Mouse (Mus musculus) midbrain, embryonic 11.5 days (tissue): ENCODE data around the gene Rmdn2. TPM values are rescaled to one million over a fixed set of nuclear protein-coding genes. Genes with fewer than 3 reads are reported as not detected.
A peak's percentile ranks its signal among the peaks of the same experiment; 100 is the strongest.

Source experiments
- ATAC-seq: fragments of 200-750 bp; cut with Nextera tagmentation; 2 replicates; pipeline ENCODE4 v1.8.0; 2017; ENCODE audit warnings: moderate TSS enrichment, moderate library complexity; ENCODE audit not compliant: low FRiP score
- DNase-seq: peaks from one replicate; pipeline ENCODE4 v3.0.0; 2015; ENCODE audit warnings: low spot score; ENCODE audit errors: missing footprints
- H3K27ac ChIP-seq: fragments of 300-500 bp; sonication (generic); 2 replicates; pipeline ENCODE4 v1.5.1; 2014; ENCODE audit warnings: low read depth, low read length
- H3K27me3 ChIP-seq: fragments of 300-500 bp; sonication (generic); 2 replicates; pipeline ENCODE4 v1.6.1; 2014; ENCODE audit warnings: mild to moderate bottlenecking, low read length, moderate library complexity, mixed read lengths; ENCODE audit not compliant: control insufficient read depth, insufficient read depth
- H3K36me3 ChIP-seq: fragments of 300-500 bp; sonication (generic); 2 replicates; pipeline ENCODE4 v1.6.1; 2014; ENCODE audit warnings: mild to moderate bottlenecking, low read length, moderate library complexity, mixed read lengths; ENCODE audit not compliant: control insufficient read depth, insufficient read depth
- H3K4me1 ChIP-seq: fragments of 300-500 bp; sonication (generic); 2 replicates; pipeline ENCODE4 v1.6.1; 2014; ENCODE audit warnings: low read length; ENCODE audit not compliant: control insufficient read depth, insufficient read depth
- H3K4me2 ChIP-seq: fragments of 300-500 bp; sonication (generic); 2 replicates; pipeline ENCODE4 v1.6.1; 2014; ENCODE audit warnings: mild to moderate bottlenecking, moderate library complexity
- H3K4me3 ChIP-seq: fragments of 300-500 bp; sonication (generic); 2 replicates; pipeline ENCODE4 v1.5.1; 2014; ENCODE audit warnings: low read depth, low read length
- H3K9ac ChIP-seq: fragments of 300-500 bp; sonication (generic); 2 replicates; pipeline ENCODE4 v1.6.1; 2014; ENCODE audit warnings: low read length
- H3K9me3 ChIP-seq: fragments of 300-500 bp; sonication (generic); 2 replicates; pipeline ENCODE4 v1.6.1; 2016; ENCODE audit warnings: low read length; ENCODE audit not compliant: control insufficient read depth
- WGBS: fragments of 180-500 bp; shearing (Covaris S2); extraction: QIAGEN DNeasy Blood & Tissue Kit; methylation state at CpG from one replicate; pipeline ENCODE4 v1.1.7; 2014; 5-methylcytosine and 5-hydroxymethylcytosine counted together
- polyA plus RNA-seq: library from polyadenylated mRNA; unstranded; fragments of >200 nt; fragmentation: Nextera tagmentation; extraction: Ambion mirVana; gene quantifications from 2 replicates; pipeline ENCODE4 v1.2.1, GENCODE M21; 2014

Gene Rmdn2
- polyA plus RNA-seq, 1 experiment from 2014 or later, result 5.7 TPM

GRCm38 (mm10) chr17:79626241-79626816, 14.7 kb downstream of the Rmdn2 start:
- no peak overlapping the region for H3K9ac ChIP-seq
- 84% methylated on average over 12 of the region's 12 CpGs for WGBS
- no peak for DNase-seq

DNA sequence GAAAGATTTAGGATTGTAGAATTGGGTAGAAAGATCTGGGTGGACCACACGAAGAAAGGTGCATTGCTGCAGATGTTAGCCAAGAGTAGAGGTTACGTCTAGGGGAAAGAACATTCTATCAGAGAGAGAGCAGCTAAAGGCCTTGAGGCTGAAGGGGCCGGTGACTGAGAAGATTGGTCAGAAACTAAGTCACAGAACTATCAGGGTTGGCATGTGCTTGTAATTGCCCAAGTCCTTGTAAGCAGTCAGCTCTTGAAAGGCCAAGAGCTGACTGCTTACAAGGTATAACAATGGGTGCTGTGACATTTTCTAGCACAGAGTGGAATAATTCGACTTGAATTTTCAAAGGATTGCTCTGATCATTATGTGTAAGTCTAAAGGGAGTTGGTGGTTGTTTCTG, 38.2 kb downstream of the Rmdn2 start:
- H3K9me3 ChIP-seq, result no peaks in the 10 kb centered on the region
- H3K4me1 ChIP-seq, result no peaks in the 10 kb centered on the region
- H3K9ac ChIP-seq, result no peak overlapping the region
- no peak overlapping the region for H3K27ac ChIP-seq
- H3K27me3 ChIP-seq, result no peaks in the 10 kb centered on the region
- no peak overlapping the region for H3K4me2 ChIP-seq
- DNase-seq, result no peak
- ATAC-seq, result no peak
- WGBS, result 88% methylated on average over 4 of the region's 4 CpGs
- no peak overlapping the region for H3K4me3 ChIP-seq
- no peaks in the 10 kb centered on the region for H3K36me3 ChIP-seq

More at GRCm38 (mm10) chr17:79626241-79626816, 14.7 kb downstream of the Rmdn2 start:
- Histone ChIP-seq H3K4me2 (no peak overlapping the region), H3K36me3 (no peaks in the 10 kb centered on the region), H3K9me3 (no peaks in the 10 kb centered on the region), H3K27ac (no peak overlapping the region), H3K4me1 (no peaks in the 10 kb centered on the region), H3K27me3 (no peaks in the 10 kb centered on the region), H3K4me3 (no peak overlapping the region)
- no peak for ATAC-seq

GRCm38 (mm10) chr17:79650297-79650696, 38.6 kb downstream of the Rmdn2 start:
- WGBS, result 93% methylated on average over 5 of the region's 5 CpGs
- Histone ChIP-seq H3K4me3 (no peak overlapping the region), H3K27me3 (no peaks in the 10 kb centered on the region), H3K9me3 (no peaks in the 10 kb centered on the region), H3K27ac (no peak overlapping the region), H3K9ac (no peak overlapping the region), H3K36me3 (no peaks in the 10 kb centered on the region), H3K4me1 (no peaks in the 10 kb centered on the region), H3K4me2 (no peak overlapping the region)
- DNase-seq (peak; percentile 57), ATAC-seq (no peak)

DNA sequence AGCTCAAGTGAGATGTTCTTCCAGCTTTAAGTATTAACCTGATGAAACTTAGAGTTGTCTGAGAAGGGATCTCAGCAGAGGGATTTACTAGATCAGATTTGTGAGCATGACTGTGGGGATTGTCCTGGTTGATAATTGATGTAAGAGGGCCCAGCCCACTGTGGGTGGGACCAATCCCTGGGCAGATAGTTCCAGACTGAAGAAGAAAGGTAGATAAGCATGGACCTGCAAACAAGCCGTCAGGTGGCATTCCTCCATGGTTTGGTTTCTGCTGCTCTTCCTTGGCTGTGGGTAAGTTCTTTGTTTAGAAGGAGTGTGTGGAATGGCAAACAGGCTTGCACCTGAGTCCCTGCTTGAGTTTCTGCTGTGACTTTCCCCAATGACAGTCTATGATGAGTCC, 41.5 kb downstream of the Rmdn2 start:
- WGBS, result 92% methylated on average over 1 of the region's 1 CpGs

GRCm38 (mm10) chr17:79654187-79654586, 42.5 kb downstream of the Rmdn2 start:
- Histone ChIP-seq H3K9me3 (no peaks in the 10 kb centered on the region), H3K4me3 (no peak overlapping the region), H3K36me3 (no peaks in the 10 kb centered on the region), H3K27me3 (no peaks in the 10 kb centered on the region), H3K27ac (no peak overlapping the region), H3K4me2 (no peak overlapping the region), H3K4me1 (no peaks in the 10 kb centered on the region), H3K9ac (no peak overlapping the region)
- 55% methylated on average over 3 of the region's 3 CpGs for WGBS
- DNase-seq (no peak), ATAC-seq (no peak)

More for the DNA sequence above, 41.5 kb downstream of the Rmdn2 start:
- Histone ChIP-seq H3K4me3 (no peak overlapping the region), H3K9ac (no peak overlapping the region), H3K27ac (no peak overlapping the region), H3K9me3 (no peaks in the 10 kb centered on the region), H3K4me1 (no peaks in the 10 kb centered on the region), H3K27me3 (no peaks in the 10 kb centered on the region), H3K4me2 (no peak overlapping the region), H3K36me3 (no peaks in the 10 kb centered on the region)
- ATAC-seq (no peak), DNase-seq (peak; percentile 65)

- Histone ChIP-seq H3K27me3 (no peaks in the 10 kb centered on the region), H3K9me3 (no peaks in the 10 kb centered on the region), H3K4me1 (no peaks in the 10 kb centered on the region), H3K9ac (no peak overlapping the region), H3K4me2 (no peak overlapping the region), H3K4me3 (no peak overlapping the region), H3K36me3 (no peaks in the 10 kb centered on the region), H3K27ac (no peak overlapping the region)
- 76% methylated on average over 9 of the region's 9 CpGs for WGBS
- no peak for ATAC-seq
- no peak for DNase-seq
These were observed 46.1 kb downstream of the Rmdn2 start for GRCm38 (mm10) chr17:79657785-79658184.

DNA sequence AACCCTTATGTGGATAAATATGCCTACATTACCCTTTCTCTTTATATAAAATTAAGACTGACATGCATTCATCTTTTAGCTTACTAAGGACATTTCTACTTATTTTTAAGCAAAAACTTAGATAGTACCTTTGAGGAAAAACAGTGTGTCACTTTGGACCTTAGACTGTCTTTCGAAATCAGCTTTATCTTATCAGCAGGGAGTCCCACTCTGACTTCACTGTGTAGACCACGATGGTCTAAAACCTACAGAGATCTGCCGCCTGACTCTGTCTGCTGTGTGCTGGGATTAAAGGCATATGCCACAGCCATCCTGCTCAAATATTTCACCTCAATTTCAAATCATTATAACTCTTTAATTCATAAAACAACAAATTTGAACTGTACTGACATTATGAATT, 46.8 kb downstream of the Rmdn2 start:
- DNase-seq, result no peak
- H3K4me2 ChIP-seq, result no peak overlapping the region
- 58% methylated on average over 3 of the region's 3 CpGs for WGBS
- no peaks in the 10 kb centered on the region for H3K27me3 ChIP-seq
- H3K27ac ChIP-seq, result no peak overlapping the region
- no peaks in the 10 kb centered on the region for H3K9me3 ChIP-seq
- H3K4me3 ChIP-seq, result no peak overlapping the region
- H3K36me3 ChIP-seq, result no peaks in the 10 kb centered on the region
- no peak overlapping the region for H3K9ac ChIP-seq
- no peak for ATAC-seq
- no peaks in the 10 kb centered on the region for H3K4me1 ChIP-seq

DNA sequence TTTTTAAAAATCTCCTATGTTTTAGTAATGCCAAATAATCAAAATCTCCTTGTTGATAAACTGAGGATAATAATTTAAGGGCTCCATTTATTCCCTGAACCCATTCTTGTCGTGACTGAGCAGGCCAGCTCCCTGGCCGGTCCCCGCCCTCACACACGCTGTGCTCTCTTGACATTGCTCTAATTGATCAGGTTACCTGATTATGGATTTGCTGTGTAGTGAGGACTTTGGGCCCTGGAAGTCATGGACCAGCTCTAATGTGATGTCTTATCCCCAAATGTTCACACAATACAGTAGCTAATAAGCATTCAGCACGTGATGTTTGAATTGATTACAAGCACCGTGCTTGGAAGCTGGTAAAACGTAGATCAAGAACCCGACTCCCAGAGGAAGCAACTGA, 47.2 kb downstream of the Rmdn2 start:
- ATAC-seq (peak; percentile 62; the same call in 1 of the 2 replicates), DNase-seq (no peak)
- H3K36me3 ChIP-seq, result no peaks in the 10 kb centered on the region
- H3K4me2 ChIP-seq, result no peak overlapping the region
- H3K27ac ChIP-seq, result no peak overlapping the region
- WGBS, result 80% methylated on average over 8 of the region's 8 CpGs
- H3K4me3 ChIP-seq, result no peak overlapping the region
- no peaks in the 10 kb centered on the region for H3K9me3 ChIP-seq
- no peaks in the 10 kb centered on the region for H3K27me3 ChIP-seq
- no peaks in the 10 kb centered on the region for H3K4me1 ChIP-seq
- H3K9ac ChIP-seq, result no peak overlapping the region

DNA sequence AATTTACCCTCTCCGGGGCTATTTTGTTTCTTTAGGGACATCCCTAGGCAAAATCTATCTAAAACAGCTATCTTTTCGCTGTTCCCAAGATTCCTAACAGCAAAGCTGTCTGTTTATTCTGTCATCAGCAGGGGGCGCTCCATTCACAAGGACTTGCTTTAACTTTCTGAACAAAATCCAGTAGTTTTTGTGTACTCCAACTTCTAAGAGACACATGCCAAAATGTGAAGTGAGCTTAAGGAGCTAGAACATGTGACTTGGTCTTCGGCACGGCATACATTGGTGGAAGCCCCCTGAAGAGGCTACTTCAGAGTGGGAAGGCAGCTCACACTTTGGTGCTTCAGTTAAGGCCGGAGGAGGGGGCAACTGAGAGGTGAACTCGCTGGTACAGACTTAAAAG, 49.7 kb downstream of the Rmdn2 start:
- Histone ChIP-seq H3K27ac (no peak overlapping the region), H3K4me1 (no peaks in the 10 kb centered on the region), H3K4me3 (no peak overlapping the region), H3K36me3 (no peaks in the 10 kb centered on the region), H3K9me3 (no peaks in the 10 kb centered on the region), H3K4me2 (no peak overlapping the region), H3K9ac (no peak overlapping the region), H3K27me3 (no peaks in the 10 kb centered on the region)
- WGBS, result 44% methylated on average over 7 of the region's 7 CpGs
- DNase-seq (peak; percentile 92), ATAC-seq (0 out of 2 replicates have a peak, but pooled peaks have one; percentile 22)
